ENCODE assay signal across 28 mouse cellular contexts in the genomic region with DNA sequence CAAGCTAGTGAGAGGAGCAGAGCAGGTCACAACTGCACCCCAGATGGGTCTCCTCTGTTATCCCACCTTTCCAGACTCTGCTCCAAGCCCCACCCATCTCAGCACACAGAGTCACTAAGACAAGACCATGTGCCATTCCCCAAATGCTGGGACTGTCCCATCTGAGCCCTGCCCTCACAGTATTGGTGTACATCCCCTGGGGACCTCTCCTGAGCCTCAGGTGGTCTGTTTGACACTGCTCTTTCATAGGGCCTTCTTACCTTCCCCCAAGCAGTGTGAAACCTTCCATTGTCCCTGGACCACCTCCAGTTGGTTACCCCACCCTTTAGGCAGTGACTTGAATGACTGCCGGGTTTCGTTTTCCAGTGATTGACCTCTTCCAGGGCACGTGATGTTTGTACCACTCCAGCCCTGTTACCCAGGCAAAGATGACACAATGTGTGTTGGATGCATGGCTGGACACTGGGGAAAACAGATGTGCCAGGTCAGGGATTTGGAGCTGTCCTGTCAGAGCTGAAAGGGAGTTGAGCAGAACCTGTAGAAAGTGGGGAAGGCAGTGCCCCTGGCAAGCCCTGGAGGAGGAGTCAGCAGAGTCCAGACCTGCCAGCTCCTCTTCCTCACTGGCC.
DNase-seq lines count a peak whose midpoint lies in the region; ATAC-seq and TF ChIP-seq lines count a peak whose summit lies in the region.
"Had no signal": no experiment of that assay in that cellular context is flagged by ENCODE, and none has a peak within 500 bp of the region (broad histone marks: within the 10 kb centered on the region; RNA-seq: fewer than 3 reads in every experiment).

No protein-coding gene starts in this region.

- H3K79me2 ChIP-seq in liver, adult 2 months (ENCODE audit: control insufficient read depth, insufficient read depth, low read length): no peaks in the 10 kb centered on the region
- H3K79me2 ChIP-seq in myocyte (ENCODE audit: control insufficient read depth, insufficient read depth): no peaks in the 10 kb centered on the region

- H3ac ChIP-seq in myocyte (ENCODE audit: control insufficient read depth, insufficient read length): no peak overlapping the region

- no peak overlapping the region for H3K27ac ChIP-seq in heart, embryonic 13.5 days (replicated peaks)
- H3K27ac ChIP-seq in liver, adult 2 months (replicated peaks; ENCODE audit: insufficient read depth, low read depth, low read length): no peak overlapping the region
- H3K27ac ChIP-seq: forebrain, embryonic 13.5 days; hindbrain, embryonic 12.5 days; hindbrain, postnatal 0 days; intestine, embryonic 15.5 days; left cerebral cortex, adult 2 months; limb, embryonic 13.5 days; liver, embryonic 14.5 days; neural tube, embryonic 15.5 days had no signal

- no peaks in the 10 kb centered on the region for H3K27me3 ChIP-seq in heart, embryonic 13.5 days (replicated peaks)
- no peaks in the 10 kb centered on the region for H3K27me3 ChIP-seq in liver, adult 2 months (ENCODE audit: control insufficient read depth, insufficient read depth, low read length)
- no peaks in the 10 kb centered on the region for H3K27me3 ChIP-seq in myocyte (ENCODE audit: control insufficient read depth, insufficient read depth, insufficient read length)
- H3K27me3 ChIP-seq: forebrain, embryonic 13.5 days; hindbrain, embryonic 12.5 days; intestine, embryonic 15.5 days; limb, embryonic 13.5 days; neural tube, embryonic 15.5 days; Patski had no signal

- ATAC-seq in heart, embryonic 13.5 days (ENCODE audit: extremely low read depth, insufficient number of reproducible peaks, low FRiP score, low TSS enrichment): 0 out of 2 replicates have a peak, but pooled peaks have one; percentile 11
- ATAC-seq: forebrain, embryonic 13.5 days; hindbrain, postnatal 0 days; intestine, embryonic 15.5 days; Patski had no signal

- 76% methylated on average over 3 of the region's 3 CpGs for WGBS in heart, embryonic 13.5 days
- WGBS in liver, adult 2 months: 26% methylated on average over 3 of the region's 3 CpGs

- no peak for DNase-seq in heart, postnatal 14 days
- DNase-seq in liver, adult 2 months (ENCODE audit: extremely low read depth, low read depth, low spot score): peak; percentile 58
- DNase-seq in liver: no peak
- peak; percentile 5 for DNase-seq in ZHBTc4 (ENCODE audit: low read depth, low spot score)
- DNase-seq in cerebellum, postnatal 36 days: no peak
- DNase-seq: adrenal gland, postnatal 14 days; B cell, adult 2 months; cerebellum, adult 11-12 months; cerebellum, adult 9-11 months; kidney, postnatal 14 days; lung, embryonic 14.5 days; lung, postnatal 14 days; midbrain, embryonic 14.5 days; right cerebral cortex, postnatal 4 days; thymus, adult 2 months; thymus, postnatal 36 days had no signal

- no peak overlapping the region for H3K4me2 ChIP-seq in heart, embryonic 13.5 days
- no peak overlapping the region for H3K4me2 ChIP-seq in myocyte (ENCODE audit: low read depth)
- H3K4me2 ChIP-seq: forebrain, embryonic 13.5 days; hindbrain, embryonic 12.5 days; intestine, embryonic 15.5 days; limb, embryonic 13.5 days; lung, embryonic 14.5 days; neural tube, embryonic 15.5 days had no signal

- H3K4me1 ChIP-seq in heart, embryonic 13.5 days: peaks cover 19% of the 10 kb centered on the region
- peaks cover 6% of the 10 kb centered on the region; the same call in 1 of the 2 replicates for H3K4me1 ChIP-seq in liver, adult 2 months (ENCODE audit: control insufficient read depth, insufficient read depth, low read length)

- no peak for TF ChIP-seq POLR2A in liver, adult 2 months (IDR thresholded peaks at IDR 0.05; ENCODE audit: extremely low read depth, insufficient read depth, low read length)
- TF ChIP-seq POLR2A in myocyte (IDR thresholded peaks at IDR 0.05; ENCODE audit: insufficient read length, low read depth): no peak

- H3K9ac ChIP-seq in heart, embryonic 13.5 days: no peak overlapping the region
- H3K9ac ChIP-seq in liver, adult 2 months (ENCODE audit: low read depth, low read length): no peak overlapping the region
- H3K9ac ChIP-seq: forebrain, embryonic 13.5 days; hindbrain, embryonic 12.5 days; intestine, embryonic 15.5 days; limb, embryonic 13.5 days; liver, embryonic 14.5 days; lung, embryonic 14.5 days; neural tube, embryonic 15.5 days had no signal

- H3K36me3 ChIP-seq in heart, embryonic 13.5 days: no peaks in the 10 kb centered on the region
- H3K36me3 ChIP-seq in liver, adult 2 months (ENCODE audit: control insufficient read depth, insufficient read depth, low read length): no peaks in the 10 kb centered on the region
- no peaks in the 10 kb centered on the region for H3K36me3 ChIP-seq in myocyte (ENCODE audit: control insufficient read depth, insufficient read depth)
- H3K36me3 ChIP-seq: G1E; hindbrain, embryonic 12.5 days; intestine, embryonic 15.5 days; limb, embryonic 13.5 days; neural tube, embryonic 15.5 days had no signal

- H3K9me3 ChIP-seq in heart, embryonic 13.5 days: no peaks in the 10 kb centered on the region
- H3K9me3 ChIP-seq: forebrain, embryonic 13.5 days; hindbrain, embryonic 12.5 days; intestine, embryonic 15.5 days; limb, embryonic 13.5 days; neural tube, embryonic 15.5 days had no signal

- intact Hi-C loops in heart, postnatal 14 days (cut with DNase I): loop anchor here (5.0 kb wide), 1 partner anchor 113 kb away; no protein-coding TSS in a partner anchor

- no peak overlapping the region for H3K4me3 ChIP-seq in heart, embryonic 13.5 days
- H3K4me3 ChIP-seq in liver, adult 2 months (ENCODE audit: insufficient read depth, low read depth, low read length): no peak overlapping the region
- no peak overlapping the region for H3K4me3 ChIP-seq in myocyte
- H3K4me3 ChIP-seq: forebrain, embryonic 13.5 days; hindbrain, embryonic 12.5 days; intestine, embryonic 15.5 days; left cerebral cortex, adult 2 months; limb, embryonic 13.5 days; neural tube, embryonic 15.5 days had no signal

- TF ChIP-seq CTCF in liver, adult 2 months (IDR thresholded peaks at IDR 0.05; ENCODE audit: low read depth, low read length): no peak

TF ChIP-seq in myocyte, 11 proteins besides CTCF, POLR2A, EP300 and RAD21:
- TF ChIP-seq CEBPB (IDR thresholded peaks at IDR 0.05; ENCODE audit: insufficient read depth, poor library complexity, severe bottlenecking) (no peak), USF1 (IDR thresholded peaks at IDR 0.05; ENCODE audit: low read depth) (peak; percentile 26), MAX (IDR thresholded peaks at IDR 0.05; ENCODE audit: low read depth) (no peak)

Comparison
In these comparisons a context has a peak if more than half of its experiments do, and no peak if none do; other contexts are left out.
1. DNase-seq: peak in liver, adult 2 months (single experiment) and ZHBTc4 (single experiment); none in heart, postnatal 14 days (0 of 2), liver (single experiment) and cerebellum, postnatal 36 days (0 of 2).